Mouse (Mus musculus): ENCODE measurements around the gene Ebp. TPM values are rescaled to one million over a fixed set of nuclear protein-coding genes. Genes with fewer than 3 reads are reported as not detected.

Gene Ebp
- polyA plus RNA-seq, 1 experiment from 2014 or later, result 29.3 TPM

DNA sequence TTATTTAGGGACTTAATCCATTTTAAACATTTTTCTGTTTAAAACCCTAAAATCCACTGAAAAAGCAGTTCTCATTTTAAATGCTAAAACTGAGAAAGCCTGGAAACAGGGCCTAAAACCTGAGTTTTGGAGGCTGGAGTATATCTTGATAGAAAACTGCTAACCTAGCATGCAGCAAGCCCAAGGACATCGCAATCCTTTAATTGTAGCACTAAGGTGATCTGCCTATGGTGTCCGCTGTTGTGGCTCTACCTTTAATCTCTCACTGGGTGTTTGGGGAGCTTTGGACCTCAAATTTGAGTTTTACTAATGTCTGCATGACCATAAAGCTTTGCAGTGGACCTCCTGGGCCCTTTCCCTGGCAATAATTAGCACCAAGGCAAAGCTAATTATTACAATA, 52.9 kb downstream of the Ebp start:
- H3K4me1 ChIP-seq (replicated peaks), result peaks cover 12% of the 10 kb centered on the region
- no peak overlapping the region for H3K4me2 ChIP-seq (replicated peaks)
- H3K36me3 ChIP-seq, result peaks cover 28% of the 10 kb centered on the region
- no peak overlapping the region for H3K4me3 ChIP-seq (replicated peaks)
- no peaks in the 10 kb centered on the region for H3K27me3 ChIP-seq
- WGBS, result 86% methylated on average over 2 of the region's 2 CpGs
- H3K9ac ChIP-seq (replicated peaks), result no peak overlapping the region
- ATAC-seq, result no peak
- H3K27ac ChIP-seq, result no peak overlapping the region
- H3K9me3 ChIP-seq, result no peaks in the 10 kb centered on the region

DNA sequence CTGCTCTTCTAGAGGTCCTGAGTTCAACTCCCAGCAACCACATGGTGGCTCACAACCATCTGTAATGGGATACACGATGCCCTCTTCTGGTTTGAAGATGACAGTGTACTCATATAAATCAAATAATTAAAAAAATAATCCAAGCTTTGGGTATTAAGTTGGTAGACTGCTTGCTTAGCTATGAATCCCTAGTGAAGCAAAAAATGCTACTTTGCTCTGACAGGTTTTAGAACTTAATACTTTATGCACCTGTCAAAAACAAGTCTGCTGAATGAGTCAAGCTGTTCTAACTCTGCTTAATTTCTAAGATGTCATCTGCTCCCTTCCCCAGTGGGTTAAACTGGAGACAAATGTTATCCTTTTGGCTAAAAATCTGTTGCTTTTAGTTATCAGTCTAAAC, 53.8 kb downstream of the Ebp start:
- no peak overlapping the region for H3K4me2 ChIP-seq (replicated peaks)
- no peak overlapping the region for H3K9ac ChIP-seq (replicated peaks)
- no peak overlapping the region for H3K4me3 ChIP-seq (replicated peaks)
- peaks cover 11% of the 10 kb centered on the region for H3K4me1 ChIP-seq (replicated peaks)
- WGBS, result 66% methylated on average over 1 of the region's 1 CpGs
- H3K36me3 ChIP-seq, result peaks cover 28% of the 10 kb centered on the region
- no peaks in the 10 kb centered on the region for H3K9me3 ChIP-seq
- no peak for ATAC-seq
- no peaks in the 10 kb centered on the region for H3K27me3 ChIP-seq
- no peak overlapping the region for H3K27ac ChIP-seq

DNA sequence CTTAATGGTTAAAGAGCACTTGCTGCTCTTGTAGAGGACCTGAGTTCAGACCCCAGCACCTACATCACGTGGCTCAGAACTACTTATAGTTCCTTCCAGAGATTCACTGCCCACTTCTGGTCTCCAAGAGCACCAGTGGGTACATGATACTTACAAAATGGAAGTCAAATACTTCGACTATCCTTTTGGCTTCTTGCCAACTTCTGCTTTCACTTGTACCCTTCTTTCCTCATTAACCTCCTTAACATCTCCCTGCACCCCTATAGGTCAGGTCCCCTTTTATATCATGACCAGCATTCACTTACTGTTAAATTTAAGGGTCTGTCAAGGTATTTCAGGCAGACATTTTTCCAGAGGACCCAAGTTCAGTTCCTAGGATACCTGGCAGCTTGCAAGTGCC, 57.4 kb downstream of the Ebp start:
- ATAC-seq, result no peak
- Histone ChIP-seq H3K4me1 (replicated peaks) (peaks cover 5% of the 10 kb centered on the region; the same call in 1 of the 2 replicates), H3K9ac (replicated peaks) (no peak overlapping the region), H3K4me2 (replicated peaks) (no peak overlapping the region), H3K27ac (no peak overlapping the region), H3K9me3 (no peaks in the 10 kb centered on the region), H3K4me3 (replicated peaks) (no peak overlapping the region), H3K27me3 (no peaks in the 10 kb centered on the region), H3K36me3 (peaks cover 8% of the 10 kb centered on the region)
- WGBS, result 50% methylated on average over 2 of the region's 2 CpGs

Other genes starting within 250 kb of the Ebp start
- gene Hdac6, start 245.6 kb downstream of the Ebp start, polyA plus RNA-seq (2015; fragmentation: Nextera tagmentation; extraction: Ambion mirVana), result 76.7 and 78.2 TPM in 2 replicates
- 0.24 and 0.31 TPM in 2 replicates for gene Gata1, start 215.4 kb downstream of the Ebp start, polyA plus RNA-seq (2015; fragmentation: Nextera tagmentation; extraction: Ambion mirVana)
- gene Glod5, start 175.0 kb downstream of the Ebp start, polyA plus RNA-seq (2015; fragmentation: Nextera tagmentation; extraction: Ambion mirVana), result 0.26 TPM in 1 of 2 replicates, not detected in the other
- 49.9 and 50.4 TPM in 2 replicates for gene Suv39h1, start 118.8 kb downstream of the Ebp start, polyA plus RNA-seq (2015; fragmentation: Nextera tagmentation; extraction: Ambion mirVana)
- 0.15 TPM in 1 of 2 replicates, not detected in the other for gene Was, start 103.0 kb downstream of the Ebp start, polyA plus RNA-seq (2015; fragmentation: Nextera tagmentation; extraction: Ambion mirVana)
- gene Wdr13, start 60.6 kb downstream of the Ebp start, polyA plus RNA-seq (2015; fragmentation: Nextera tagmentation; extraction: Ambion mirVana), result 56.8 and 58.0 TPM in 2 replicates
- gene Rbm3, start 47.6 kb downstream of the Ebp start, polyA plus RNA-seq (2015; fragmentation: Nextera tagmentation; extraction: Ambion mirVana), result 358 and 422 TPM in 2 replicates
- gene Tbc1d25, start 17.3 kb downstream of the Ebp start, polyA plus RNA-seq (2015; fragmentation: Nextera tagmentation; extraction: Ambion mirVana), result 17.5 and 19.0 TPM in 2 replicates
- 40.5 and 41.9 TPM in 2 replicates for gene Porcn, start 13.0 kb upstream of the Ebp start, polyA plus RNA-seq (2015; fragmentation: Nextera tagmentation; extraction: Ambion mirVana)
- 47.3 and 50.8 TPM in 2 replicates for gene Ftsj1, start 58.9 kb upstream of the Ebp start, polyA plus RNA-seq (2015; fragmentation: Nextera tagmentation; extraction: Ambion mirVana)
- 24.8 and 25.5 TPM in 2 replicates for gene Slc38a5, start 77.6 kb upstream of the Ebp start, polyA plus RNA-seq (2015; fragmentation: Nextera tagmentation; extraction: Ambion mirVana)
- gene Ssxb10, start 133.9 kb upstream of the Ebp start, polyA plus RNA-seq (2015; fragmentation: Nextera tagmentation; extraction: Ambion mirVana), result not detected in 2 replicates
- gene Ssxb9, start 173.5 kb upstream of the Ebp start, polyA plus RNA-seq (2015; fragmentation: Nextera tagmentation; extraction: Ambion mirVana), result not detected in 2 replicates
- not detected in 2 replicates for gene Ssxb1, start 219.8 kb upstream of the Ebp start, polyA plus RNA-seq (2015; fragmentation: Nextera tagmentation; extraction: Ambion mirVana)

All from midbrain, embryonic 13.5 days (tissue).